Mouse (Mus musculus) erythroblast, embryonic 14.5 days (primary cell): ENCODE results near the gene Hip1.

Experiments used
- GATA1 ChIP-seq: IDR thresholded peaks from 2 replicates; pipeline ENCODE4 v1.6.1; 2012; ENCODE audit warnings: low read length, inconsistent platforms, mixed read lengths
- TAL1 ChIP-seq: IDR thresholded peaks from 3 replicates; pipeline ENCODE4 v1.6.1; 2012; ENCODE audit warnings: low read length, inconsistent platforms, mixed read lengths

DNA sequence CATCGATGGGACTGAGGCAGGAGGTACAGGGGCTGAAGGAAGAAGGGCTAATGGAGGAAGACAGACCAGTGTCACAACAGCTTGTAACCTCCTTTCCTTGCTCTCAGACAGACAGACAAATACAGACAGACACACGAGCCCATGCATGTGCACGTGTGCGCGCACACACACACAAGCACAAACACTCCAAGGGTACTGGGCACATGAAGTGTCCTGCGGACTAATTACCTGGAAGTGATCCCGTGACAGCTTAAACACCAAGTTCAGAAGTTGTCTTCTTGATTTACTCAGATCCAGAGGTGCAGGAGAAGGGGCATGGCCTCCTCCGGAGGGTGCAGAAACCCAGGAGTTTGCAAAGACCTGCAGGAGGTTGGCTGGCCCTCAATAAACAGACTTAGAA is 40.8 kb upstream of the Hip1 start:
- TF ChIP-seq GATA1: no peak
- TF ChIP-seq TAL1: no peak
